Mouse (Mus musculus): ENCODE measurements around the gene Ptprg. TPM values are rescaled to one million over a fixed set of nuclear protein-coding genes. Genes with fewer than 3 reads are reported as not detected.
"Not testable (repeated sequence)": the region's sequence is repeated elsewhere in the genome, so short reads cannot be mapped to it uniquely, and the experiment has no call there.

The Ptprg gene
- total RNA-seq, 1 experiment from 2014 or later: not detected

GRCm38 (mm10) chr14:12061313-12061712 is 508.0 kb downstream of the Ptprg start:
- not testable (repeated sequence) for ATAC-seq (replicated peaks in 1 of 2; ENCODE audit: insufficient read depth in 1 of 2, low FRiP score in 2 of 2, low TSS enrichment in 1 of 2, low read depth in 1 of 2, poor library complexity in 2 of 2, severe bottlenecking in 2 of 2)

GRCm38 (mm10) chr14:12062628-12063360 is 509.5 kb downstream of the Ptprg start:
- ATAC-seq (replicated peaks in 1 of 2; ENCODE audit: insufficient read depth in 1 of 2, low FRiP score in 2 of 2, low TSS enrichment in 1 of 2, low read depth in 1 of 2, poor library complexity in 2 of 2, severe bottlenecking in 2 of 2): no peak

GRCm38 (mm10) chr14:12065001-12065400 is 511.7 kb downstream of the Ptprg start:
- no peak for ATAC-seq (replicated peaks in 1 of 2; ENCODE audit: insufficient read depth in 1 of 2, low FRiP score in 2 of 2, low TSS enrichment in 1 of 2, low read depth in 1 of 2, poor library complexity in 2 of 2, severe bottlenecking in 2 of 2)

- no peak for ATAC-seq (replicated peaks in 1 of 2; ENCODE audit: insufficient read depth in 1 of 2, low FRiP score in 2 of 2, low TSS enrichment in 1 of 2, low read depth in 1 of 2, poor library complexity in 2 of 2, severe bottlenecking in 2 of 2)
Observed at GRCm38 (mm10) chr14:12065736-12066135, 512.4 kb downstream of the Ptprg start.

DNA sequence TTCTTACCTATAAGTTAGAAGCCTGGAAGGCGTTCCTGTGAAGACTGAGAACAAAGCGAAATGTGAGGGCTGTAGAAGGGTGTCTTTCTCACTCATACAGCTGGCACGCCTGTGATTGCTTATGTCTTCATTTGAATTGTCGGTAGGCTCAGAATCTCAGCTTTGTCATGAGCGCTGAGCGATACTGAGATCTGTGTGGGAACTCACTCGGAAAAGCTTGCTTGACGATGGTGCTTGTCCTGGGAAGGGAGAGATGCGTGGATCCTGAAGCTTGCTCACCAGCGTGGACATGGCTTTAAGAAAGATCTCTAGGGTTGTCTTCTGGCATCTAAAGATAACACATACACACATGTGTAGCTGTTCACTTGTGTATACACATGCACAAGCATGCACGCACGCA is 516.4 kb downstream of the Ptprg start:
- no peak for ATAC-seq (replicated peaks in 1 of 2; ENCODE audit: insufficient read depth in 1 of 2, low FRiP score in 2 of 2, low TSS enrichment in 1 of 2, low read depth in 1 of 2, poor library complexity in 2 of 2, severe bottlenecking in 2 of 2)

- ATAC-seq (replicated peaks in 1 of 2; ENCODE audit: insufficient read depth in 1 of 2, low FRiP score in 2 of 2, low TSS enrichment in 1 of 2, low read depth in 1 of 2, poor library complexity in 2 of 2, severe bottlenecking in 2 of 2): no peak
Observed at GRCm38 (mm10) chr14:12070361-12070760, 517.0 kb downstream of the Ptprg start.

GRCm38 (mm10) chr14:12070856-12071465 is 517.6 kb downstream of the Ptprg start:
- ATAC-seq (replicated peaks in 1 of 2; ENCODE audit: insufficient read depth in 1 of 2, low FRiP score in 2 of 2, low TSS enrichment in 1 of 2, low read depth in 1 of 2, poor library complexity in 2 of 2, severe bottlenecking in 2 of 2): no peak

- no peak for ATAC-seq (replicated peaks in 1 of 2; ENCODE audit: insufficient read depth in 1 of 2, low FRiP score in 2 of 2, low TSS enrichment in 1 of 2, low read depth in 1 of 2, poor library complexity in 2 of 2, severe bottlenecking in 2 of 2)
Observed at GRCm38 (mm10) chr14:12072026-12072861, 518.9 kb downstream of the Ptprg start.

DNA sequence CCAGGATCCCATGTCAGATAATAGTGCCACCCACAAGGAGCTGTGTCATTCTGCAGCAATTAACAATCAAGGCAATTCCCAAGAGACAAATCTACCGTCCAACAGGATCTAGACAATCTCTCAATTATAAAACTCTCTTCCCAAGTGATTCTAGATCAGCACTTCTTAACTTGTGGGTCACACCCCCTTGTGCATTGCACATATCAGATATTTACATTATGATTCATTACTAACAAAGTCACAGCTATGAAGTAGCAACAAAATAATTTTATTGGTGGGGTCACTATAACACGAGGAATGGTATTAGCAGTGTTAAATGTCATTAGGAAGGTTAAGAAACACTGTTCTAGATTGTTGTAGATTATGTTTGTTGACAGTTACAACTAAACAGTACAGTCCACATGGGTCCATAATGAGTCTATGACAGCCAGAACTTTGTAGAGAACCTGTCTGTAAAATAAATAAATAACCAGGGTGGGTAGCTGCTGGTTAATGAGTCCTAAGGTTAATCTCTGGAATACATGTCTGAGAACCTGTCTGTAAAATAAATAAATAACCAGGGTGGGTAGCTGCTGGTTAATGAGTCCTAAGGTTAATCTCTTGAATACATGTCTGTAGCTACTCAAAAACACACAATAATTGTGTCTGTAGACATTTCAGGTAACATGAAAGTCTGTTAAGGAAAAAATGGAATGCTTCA is 520.2 kb downstream of the Ptprg start:
- no peak for ATAC-seq (replicated peaks in 1 of 2; ENCODE audit: insufficient read depth in 1 of 2, low FRiP score in 2 of 2, low TSS enrichment in 1 of 2, low read depth in 1 of 2, poor library complexity in 2 of 2, severe bottlenecking in 2 of 2)

- ATAC-seq (replicated peaks in 1 of 2; ENCODE audit: insufficient read depth in 1 of 2, low FRiP score in 2 of 2, low TSS enrichment in 1 of 2, low read depth in 1 of 2, poor library complexity in 2 of 2, severe bottlenecking in 2 of 2): no peak
Observed at GRCm38 (mm10) chr14:12077193-12077592, 523.9 kb downstream of the Ptprg start.

GRCm38 (mm10) chr14:12079250-12079649 is 525.9 kb downstream of the Ptprg start:
- no peak for ATAC-seq (replicated peaks in 1 of 2; ENCODE audit: insufficient read depth in 1 of 2, low FRiP score in 2 of 2, low TSS enrichment in 1 of 2, low read depth in 1 of 2, poor library complexity in 2 of 2, severe bottlenecking in 2 of 2)

DNA sequence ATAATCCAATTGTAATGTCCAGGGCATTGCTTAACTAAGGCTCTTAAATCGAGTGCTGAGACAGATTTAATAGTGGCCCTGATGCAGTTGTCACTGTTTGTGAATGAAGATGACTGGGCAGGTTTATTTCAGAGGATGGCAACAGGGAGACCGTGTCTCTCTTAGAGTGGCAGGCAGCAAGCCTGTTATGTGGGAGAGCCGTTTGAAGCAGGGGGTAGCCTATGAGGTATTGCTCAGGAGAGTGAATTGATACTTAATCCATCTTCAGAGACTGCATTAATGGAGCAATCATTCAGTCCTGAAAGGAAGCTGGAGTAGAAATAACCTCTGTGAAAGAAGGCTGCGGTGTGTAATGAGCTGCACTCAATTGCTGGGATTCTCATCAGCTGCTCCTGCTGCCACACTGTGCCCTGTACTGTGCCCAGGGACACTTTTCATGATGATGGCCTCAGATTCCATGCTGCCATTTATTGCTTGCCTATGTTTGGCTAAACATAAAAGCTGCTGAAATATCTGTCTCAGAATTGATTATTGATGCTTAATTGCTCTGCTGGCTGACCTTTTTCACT is 526.6 kb downstream of the Ptprg start:
- no peak for ATAC-seq (replicated peaks in 1 of 2; ENCODE audit: insufficient read depth in 1 of 2, low FRiP score in 2 of 2, low TSS enrichment in 1 of 2, low read depth in 1 of 2, poor library complexity in 2 of 2, severe bottlenecking in 2 of 2)

GRCm38 (mm10) chr14:12082131-12082921 is 529.0 kb downstream of the Ptprg start:
- ATAC-seq (replicated peaks in 1 of 2; ENCODE audit: insufficient read depth in 1 of 2, low FRiP score in 2 of 2, low TSS enrichment in 1 of 2, low read depth in 1 of 2, poor library complexity in 2 of 2, severe bottlenecking in 2 of 2): no peak

GRCm38 (mm10) chr14:12084076-12084475 is 530.7 kb downstream of the Ptprg start:
- ATAC-seq (replicated peaks in 1 of 2; ENCODE audit: insufficient read depth in 1 of 2, low FRiP score in 2 of 2, low TSS enrichment in 1 of 2, low read depth in 1 of 2, poor library complexity in 2 of 2, severe bottlenecking in 2 of 2): no peak

DNA sequence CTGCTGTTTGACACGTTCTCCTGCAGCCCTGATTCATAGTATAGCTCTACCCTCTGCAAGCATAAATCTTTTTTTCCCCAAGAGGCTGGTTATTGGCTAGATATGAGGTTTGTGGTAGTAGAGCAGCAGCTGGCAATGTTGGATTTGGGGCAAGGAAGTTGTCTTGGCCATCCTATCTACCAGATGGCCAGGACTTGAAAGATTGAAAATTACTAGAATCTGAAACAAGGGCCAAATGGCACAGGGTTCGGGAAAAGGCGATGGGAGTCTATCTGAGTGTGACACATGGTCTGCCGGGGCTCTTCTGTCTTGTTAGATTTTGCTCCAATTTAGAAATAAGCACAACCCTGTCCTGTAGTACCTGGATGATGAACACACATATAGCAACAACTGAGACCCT is 531.7 kb downstream of the Ptprg start:
- no peak for ATAC-seq (replicated peaks in 1 of 2; ENCODE audit: insufficient read depth in 1 of 2, low FRiP score in 2 of 2, low TSS enrichment in 1 of 2, low read depth in 1 of 2, poor library complexity in 2 of 2, severe bottlenecking in 2 of 2)

DNA sequence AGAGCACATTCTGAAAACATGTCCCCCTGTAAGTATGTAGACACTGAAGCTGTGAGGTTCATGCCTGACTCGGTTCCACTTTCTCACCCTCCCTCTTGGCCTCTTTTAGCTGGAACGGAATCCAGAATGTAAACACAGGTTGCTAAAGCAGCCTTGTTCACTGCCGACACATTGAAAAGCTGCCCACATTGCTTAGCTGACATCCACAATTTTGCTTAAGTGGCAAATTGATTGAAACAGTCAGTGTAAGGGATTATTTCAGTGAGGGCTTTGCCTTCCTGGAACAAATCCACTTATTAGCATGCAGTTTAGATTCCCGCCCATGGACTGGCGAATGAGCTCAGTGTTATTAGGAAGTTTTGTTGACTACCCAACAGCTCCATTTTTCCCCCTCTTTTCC is 532.8 kb downstream of the Ptprg start:
- no peak for ATAC-seq (replicated peaks in 1 of 2; ENCODE audit: insufficient read depth in 1 of 2, low FRiP score in 2 of 2, low TSS enrichment in 1 of 2, low read depth in 1 of 2, poor library complexity in 2 of 2, severe bottlenecking in 2 of 2)

GRCm38 (mm10) chr14:12089954-12090353 is 536.6 kb downstream of the Ptprg start:
- no peak for ATAC-seq (replicated peaks in 1 of 2; ENCODE audit: insufficient read depth in 1 of 2, low FRiP score in 2 of 2, low TSS enrichment in 1 of 2, low read depth in 1 of 2, poor library complexity in 2 of 2, severe bottlenecking in 2 of 2)
